Mouse (Mus musculus) liver (tissue): ENCODE measurements around the gene Gfpt2.

ENCODE experiments used
- DNase-seq: peaks from one replicate; pipeline ENCODE4 v3.0.0-alpha.2; 2020; ENCODE audit warnings: mixed read lengths

Gfpt2 gene

DNA sequence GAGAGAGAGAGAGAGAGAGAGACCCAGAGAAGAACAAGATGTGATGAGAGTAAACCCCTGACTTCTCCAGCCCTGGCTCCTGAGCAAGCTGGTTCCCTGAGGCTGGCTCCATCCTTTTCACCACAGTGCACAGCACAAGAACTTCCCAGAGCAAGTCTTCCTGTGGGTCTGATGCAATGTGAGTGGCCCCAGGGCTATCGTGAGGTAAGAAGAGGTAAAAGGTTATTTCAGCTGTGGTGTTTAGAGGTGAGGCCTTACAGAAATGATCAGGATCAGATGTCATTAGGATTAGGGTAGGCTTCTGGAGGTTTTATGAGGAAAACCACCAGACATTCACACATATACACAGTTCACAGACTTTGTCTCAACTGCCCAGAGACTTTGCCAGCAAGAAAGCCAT is 47.9 kb downstream of the Gfpt2 start:
- DNase-seq, result no peak

DNA sequence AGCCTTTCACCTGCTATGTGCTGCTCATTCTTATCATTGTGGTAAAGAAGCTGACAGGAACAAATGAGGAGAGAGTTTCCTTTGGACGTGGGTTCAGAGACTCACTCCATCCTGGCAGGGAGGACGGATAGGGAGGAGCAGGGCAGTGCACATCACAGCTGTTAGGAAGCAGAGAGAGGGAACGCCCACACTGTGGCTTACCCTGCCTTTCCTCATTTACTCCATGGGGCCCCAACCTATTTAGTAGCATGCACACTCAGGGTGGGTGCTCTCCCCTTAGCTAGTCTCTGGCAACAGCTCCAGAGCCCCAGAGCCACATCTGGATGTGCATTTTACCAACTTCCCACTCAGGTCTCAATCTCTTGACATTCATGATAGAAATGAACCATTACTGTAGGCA is 48.7 kb downstream of the Gfpt2 start:
- no peak for DNase-seq

DNA sequence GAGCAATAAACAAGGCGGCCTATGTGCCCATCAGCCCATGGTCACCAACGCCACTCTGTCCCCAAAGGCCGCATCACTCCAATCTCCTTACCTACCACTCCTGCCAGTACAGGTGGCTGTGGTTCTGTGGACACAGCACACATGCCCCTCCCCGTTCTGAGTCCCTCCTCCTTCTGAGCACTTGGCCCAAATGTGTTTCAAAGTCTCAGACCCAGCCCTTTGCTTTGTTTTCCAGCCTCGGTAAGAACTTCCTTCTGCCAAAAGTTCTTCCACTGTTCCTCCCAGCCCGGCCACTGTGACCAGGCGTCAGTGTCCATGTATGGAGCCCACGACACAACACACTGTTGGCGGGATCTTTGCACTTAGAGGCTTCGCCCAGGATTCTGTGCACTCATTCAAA is 50.3 kb downstream of the Gfpt2 start:
- no peak for DNase-seq

- DNase-seq, result peak; percentile 70
These were observed 51.0 kb downstream of the Gfpt2 start for GRCm38 (mm10) chr11:49844969-49845368.

DNA sequence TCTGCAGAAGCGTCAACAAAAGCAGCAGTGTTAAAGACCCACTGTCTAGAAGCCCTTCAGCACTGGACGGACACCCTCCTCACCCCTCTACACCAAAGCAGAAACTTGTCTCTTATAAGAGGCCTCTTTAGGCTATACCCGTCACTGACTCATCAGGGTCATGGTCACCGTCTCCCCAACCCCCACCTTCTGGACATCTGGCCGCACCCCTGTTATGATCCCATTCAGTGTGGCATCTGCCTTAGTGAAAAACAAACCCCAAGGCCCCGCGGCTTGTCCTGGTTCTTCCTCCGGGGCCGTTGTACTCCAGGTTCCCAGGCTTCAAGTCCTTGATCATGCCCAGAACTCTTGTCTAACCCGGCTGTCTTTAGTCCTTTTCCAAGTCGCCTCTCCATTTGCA is 52.0 kb downstream of the Gfpt2 start:
- no peak for DNase-seq

DNA sequence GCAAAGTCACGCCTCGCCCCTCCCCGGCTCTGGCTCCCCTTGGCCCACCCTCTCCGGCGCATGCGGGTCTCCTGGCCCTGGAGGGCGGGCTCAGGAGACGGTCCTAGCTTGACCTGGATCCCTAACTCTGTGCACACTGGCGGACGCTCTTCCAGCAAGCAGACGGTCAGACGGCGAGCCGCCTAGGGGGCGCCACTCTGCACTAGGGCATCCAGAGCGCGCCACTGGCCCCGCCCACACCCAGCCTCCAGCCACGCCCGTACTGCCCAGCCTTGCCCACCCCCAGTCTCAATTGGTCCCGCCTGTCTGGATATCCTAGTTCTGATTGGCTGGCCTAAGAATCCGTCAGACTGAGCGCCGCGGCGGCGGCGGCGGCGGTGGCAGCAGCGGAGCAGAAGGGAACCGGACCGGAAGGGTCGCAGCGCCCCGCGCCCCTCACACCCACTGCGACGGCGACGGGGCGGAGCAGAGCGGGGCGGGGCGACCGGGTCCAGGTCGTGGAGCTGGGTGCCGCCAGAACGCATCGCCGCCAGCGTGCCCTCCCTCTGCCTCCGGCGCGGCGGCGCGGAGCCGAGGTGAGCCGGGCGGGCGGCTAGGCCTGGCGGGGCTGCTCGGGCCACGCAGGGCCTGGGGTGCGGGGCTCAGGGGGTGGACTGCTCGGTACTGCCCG is 52.6 kb downstream of the Gfpt2 start, which contains the start of gene Mapk9:
Gene Mapk9, plus strand, starts transcription at position 351 of the 670 bp plus-strand sequence.
- peak; percentile 99 for DNase-seq

DNA sequence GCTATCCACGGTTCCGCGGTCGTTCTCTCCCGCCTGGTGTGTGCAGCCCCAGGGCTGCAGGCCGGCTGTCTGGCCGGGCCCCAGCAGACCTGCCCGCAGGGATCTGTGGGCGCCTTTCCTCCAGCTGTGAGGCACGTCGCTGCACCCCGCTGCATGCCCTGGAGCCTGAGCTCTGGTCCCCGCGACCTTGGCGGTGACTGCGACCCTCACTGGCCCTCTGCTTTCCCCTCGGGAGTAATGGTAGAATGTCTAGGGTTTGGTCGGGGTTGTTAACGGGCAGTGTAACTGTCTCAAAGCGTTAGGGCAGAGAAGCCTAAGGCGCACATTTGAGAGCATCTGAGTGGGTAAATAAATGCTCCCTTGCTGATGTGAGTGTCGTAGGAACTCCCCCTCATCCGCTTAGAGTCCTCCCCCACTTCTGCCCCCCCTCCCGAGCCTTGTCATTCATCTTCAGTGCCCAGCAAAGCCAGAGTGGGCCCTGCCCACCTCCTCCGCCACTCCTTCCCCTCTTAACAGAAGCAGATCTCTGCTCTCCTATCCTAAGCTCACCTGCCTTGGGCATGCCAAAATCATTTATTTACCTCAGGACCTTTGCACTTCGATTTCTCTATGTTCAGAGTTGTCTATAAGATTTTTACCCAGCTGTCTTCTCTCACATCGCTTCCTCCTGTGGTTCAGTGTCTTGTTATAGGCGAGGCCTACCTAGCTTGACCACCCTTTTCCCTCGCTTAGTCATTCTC is 53.3 kb downstream of the Gfpt2 start:
- DNase-seq, result peak; percentile 63

GRCm38 (mm10) chr11:49847811-49848078 is 53.8 kb downstream of the Gfpt2 start:
- no peak for DNase-seq

DNA sequence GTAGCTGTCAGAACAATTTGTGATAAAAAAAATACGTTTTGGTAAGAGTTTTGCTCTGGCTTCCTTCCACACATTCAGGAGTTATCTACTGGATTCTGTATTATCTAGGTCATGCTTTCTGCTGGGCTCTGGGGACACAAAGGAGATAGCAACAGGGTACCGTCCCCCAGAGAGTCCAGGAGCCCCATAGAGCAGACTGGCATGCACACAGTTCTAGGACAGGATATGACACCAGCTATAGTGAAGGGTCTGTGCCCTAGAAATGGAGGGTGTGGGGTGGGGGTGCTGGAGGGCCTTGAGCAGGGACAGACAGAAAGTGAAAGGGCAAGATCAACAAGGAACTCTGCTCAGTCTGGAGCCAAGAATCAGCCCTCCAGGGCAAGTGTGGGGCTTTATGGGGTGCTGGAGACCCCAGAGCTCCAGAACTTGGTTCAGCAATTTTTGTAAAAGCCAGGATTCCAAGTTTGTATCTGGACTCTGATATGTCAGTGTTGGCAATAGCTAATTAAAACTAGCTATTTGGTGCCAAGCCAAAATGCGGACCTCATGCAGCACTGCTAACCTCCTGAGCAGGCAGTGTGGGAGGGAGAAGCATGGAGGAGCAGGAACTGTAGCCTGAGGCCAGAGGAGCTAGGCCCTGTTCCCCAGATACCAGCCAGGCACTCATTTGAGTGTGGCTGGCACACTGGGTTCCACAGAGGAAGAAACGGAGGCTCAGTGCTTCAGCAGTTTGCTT is 54.3 kb downstream of the Gfpt2 start:
- peak; percentile 31 for DNase-seq

GRCm38 (mm10) chr11:49850331-49850730 is 56.4 kb downstream of the Gfpt2 start:
- no peak for DNase-seq

DNA sequence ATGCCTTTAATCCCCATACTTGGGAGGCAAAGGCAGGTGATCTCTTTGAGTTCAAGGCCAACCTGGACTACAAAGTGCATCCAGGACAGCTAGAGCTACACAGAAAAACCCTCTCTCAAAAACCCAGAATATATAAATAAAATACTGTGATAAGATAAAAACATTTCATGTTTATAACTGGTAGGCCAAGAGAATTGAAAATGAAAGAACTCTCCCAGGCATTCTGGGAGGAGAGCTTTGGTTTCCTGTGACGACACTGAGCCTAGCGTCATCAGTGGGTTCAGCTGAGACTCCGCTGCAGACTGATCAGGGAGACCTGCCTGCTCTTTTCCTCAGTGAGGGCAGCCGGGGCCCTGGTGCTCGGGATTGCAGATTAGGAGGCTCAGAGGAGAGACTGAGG is 61.2 kb downstream of the Gfpt2 start:
- DNase-seq, result no peak

DNA sequence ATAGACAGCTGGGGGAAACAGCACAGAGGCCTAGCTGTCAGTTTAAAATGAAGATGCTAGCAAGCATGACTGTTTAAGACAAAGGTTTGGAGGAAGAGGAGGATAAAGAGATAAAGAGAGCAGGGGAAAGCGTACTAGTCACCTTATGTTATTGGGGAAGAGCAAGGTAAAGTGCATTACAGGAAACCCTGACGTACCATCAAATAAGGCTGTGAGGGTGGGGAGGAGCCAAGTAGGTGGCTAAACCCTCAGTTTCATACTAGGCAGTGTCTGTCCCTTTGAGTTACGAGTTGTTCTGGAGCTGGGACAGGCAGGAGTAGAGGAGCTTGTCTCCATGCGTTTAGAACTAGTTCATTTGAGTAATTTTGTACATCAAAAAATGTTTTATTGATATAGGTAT is 67.2 kb downstream of the Gfpt2 start:
- DNase-seq, result no peak

DNA sequence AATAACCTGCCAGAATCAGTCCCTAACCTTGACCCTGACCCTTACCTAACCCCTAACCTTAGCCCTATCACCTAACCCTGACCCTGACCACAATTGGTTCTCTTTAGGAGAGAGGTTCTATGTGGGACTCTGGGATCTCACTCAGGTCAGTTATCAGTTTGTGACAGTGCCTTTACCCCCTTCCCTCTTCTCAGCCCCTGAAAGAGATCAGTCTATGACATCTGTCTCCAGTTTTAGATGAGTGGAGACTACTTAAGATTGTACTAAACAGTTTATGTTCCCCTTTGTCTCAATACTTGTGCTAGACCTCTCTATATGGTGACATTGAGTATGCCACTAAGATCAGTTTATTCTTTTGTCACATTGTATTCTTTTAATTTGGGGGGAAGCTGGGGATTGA is 69.9 kb downstream of the Gfpt2 start:
- DNase-seq, result no peak

DNA sequence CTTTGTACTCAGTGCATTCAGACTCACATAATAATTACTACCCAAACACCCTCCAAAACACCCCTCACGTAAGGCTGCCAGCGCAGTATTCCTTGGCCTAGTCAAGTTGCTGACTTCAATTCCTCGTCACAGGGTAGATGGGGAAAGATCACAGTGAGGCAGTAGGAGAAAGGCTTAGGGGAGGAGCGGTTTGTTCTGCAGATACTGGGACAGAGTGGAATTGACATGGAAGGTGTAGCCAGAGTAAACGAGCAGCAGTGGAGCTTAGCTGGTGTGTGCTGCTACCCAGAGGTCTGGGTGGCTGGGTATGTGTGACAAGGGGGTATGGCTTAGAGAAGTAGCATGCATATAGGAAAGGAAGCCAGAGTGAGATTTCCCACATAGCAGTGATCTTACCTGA is 73.3 kb downstream of the Gfpt2 start:
- DNase-seq, result no peak

DNA sequence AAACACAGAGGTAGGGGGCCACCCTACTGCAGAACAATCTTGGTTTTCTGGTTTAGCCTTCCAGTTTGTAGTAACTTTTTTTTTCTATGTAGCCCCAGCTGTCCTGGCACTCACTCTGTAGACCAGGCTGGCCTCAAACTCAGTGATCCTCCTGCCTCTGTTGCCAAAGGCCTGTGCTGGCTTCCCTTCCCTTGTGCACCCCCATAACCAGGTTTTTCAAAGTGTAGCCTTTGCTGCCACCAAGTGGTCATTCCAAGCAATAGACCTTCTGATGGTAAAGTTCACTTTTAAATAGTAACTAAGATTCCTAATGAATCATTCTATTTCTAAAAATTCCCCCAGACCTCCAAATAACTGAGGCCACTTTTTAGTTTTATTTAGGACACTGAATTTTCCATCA is 75.8 kb downstream of the Gfpt2 start:
- DNase-seq, result peak; percentile 50

DNA sequence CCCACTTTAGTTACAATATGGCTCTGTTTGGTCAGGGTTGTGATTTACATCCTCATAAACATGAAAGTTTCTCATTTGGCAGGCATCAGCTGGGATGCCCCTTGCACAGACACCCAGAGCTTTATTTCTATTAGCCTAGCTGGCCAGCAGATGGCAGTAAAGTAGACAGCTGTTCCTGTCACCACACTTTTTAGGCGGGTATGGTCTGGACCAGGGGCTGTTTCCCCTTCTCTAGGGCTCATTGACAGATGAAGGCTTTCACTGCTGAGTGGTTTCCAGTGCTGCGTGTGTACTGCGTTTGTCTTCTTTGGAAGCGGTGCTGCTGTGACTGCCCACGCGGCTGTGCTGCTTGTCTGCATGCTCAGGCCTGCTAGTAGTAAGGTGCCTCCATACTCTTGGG is 77.9 kb downstream of the Gfpt2 start:
- DNase-seq, result peak; percentile 52

DNA sequence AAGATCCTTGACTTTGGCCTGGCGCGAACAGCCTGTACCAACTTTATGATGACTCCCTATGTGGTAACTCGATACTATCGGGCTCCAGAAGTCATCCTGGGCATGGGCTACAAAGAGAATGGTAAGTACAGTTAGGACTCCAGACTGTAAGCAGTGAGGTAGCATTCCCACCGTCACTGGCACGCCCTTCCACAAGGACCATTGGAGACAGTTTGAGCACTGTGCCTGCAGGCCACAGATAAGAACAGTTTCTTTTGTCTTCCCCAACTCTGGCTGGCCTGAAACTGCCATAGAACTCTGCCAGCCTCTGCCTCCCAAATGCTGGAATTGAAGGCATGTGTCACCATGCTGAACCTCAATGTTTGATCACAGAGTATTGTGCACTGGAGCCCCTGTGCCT is 78.8 kb downstream of the Gfpt2 start:
- DNase-seq, result peak; percentile 76

DNA sequence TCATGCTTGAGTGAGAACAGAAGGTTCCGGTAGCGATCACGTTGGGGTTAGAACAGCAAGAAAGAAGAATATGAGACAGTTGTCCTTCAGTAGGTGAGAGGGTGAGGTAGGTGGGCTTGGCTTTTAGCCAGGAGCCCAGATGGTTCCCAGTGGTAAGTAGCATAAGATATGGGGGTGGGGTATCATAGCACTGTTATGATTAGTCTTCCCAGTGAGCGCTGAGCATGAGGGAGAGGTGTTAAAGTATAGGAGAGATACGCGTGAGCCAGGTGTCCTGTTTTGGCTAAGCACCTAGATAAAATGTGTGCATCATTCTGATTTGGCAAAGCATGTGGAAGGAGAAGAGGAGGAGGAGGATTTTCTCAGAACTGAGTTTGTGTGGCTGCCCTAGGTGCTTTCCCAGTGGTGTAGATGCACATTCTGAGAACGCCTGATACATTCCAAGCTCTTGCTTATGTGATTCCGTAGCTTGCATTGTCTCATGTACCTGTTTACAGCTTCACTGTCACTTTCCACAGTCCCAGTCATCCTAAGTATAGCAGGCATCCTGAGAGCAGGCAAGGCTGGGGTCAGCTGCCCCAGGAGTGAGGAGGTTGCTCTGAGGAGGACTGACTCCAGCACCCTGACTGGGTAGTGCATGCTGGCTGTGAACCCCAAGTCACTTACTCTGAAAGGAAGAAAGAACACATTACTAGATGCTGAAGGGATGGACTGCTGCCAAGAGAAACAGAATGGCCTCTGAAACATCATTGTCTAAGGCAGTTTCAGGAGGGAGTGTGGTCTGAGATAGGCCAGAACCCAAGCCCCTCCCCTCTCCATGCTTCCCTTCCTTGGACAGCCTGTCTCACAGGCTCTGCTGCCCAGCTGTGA is 83.2 kb downstream of the Gfpt2 start:
- no peak for DNase-seq

DNA sequence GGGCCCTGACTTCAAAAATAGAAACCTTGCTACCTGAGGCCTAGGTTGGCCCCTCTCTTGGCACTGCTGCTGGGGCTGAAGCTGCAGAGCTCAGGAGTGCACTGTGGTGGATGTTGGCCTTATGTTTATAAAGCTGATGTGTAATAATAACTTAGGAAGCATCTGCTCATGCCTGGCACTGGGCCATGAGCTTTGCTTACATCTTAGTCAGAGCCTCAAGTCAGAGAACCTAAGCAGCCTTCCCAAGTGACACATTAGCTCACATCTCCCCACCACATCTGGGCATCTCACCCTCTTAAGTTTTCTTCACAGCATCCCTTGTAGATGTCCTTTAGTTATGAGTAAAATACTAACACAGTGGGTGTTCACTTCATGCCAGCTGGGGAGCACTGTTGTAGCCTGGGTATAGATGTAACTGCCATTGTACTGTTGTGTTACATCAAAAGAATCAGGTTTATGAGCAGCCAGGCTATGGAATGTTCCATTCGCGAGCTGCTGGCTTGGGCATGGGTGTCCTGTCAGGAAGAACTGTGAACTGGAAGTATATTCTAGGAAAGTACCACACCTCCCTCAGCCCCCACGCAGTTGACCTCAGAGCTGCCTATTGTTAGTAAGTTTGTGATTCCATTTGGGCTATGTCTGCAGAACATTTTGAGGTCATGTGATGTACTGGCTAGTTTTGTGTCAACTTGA is 86.1 kb downstream of the Gfpt2 start:
- DNase-seq, result no peak

DNA sequence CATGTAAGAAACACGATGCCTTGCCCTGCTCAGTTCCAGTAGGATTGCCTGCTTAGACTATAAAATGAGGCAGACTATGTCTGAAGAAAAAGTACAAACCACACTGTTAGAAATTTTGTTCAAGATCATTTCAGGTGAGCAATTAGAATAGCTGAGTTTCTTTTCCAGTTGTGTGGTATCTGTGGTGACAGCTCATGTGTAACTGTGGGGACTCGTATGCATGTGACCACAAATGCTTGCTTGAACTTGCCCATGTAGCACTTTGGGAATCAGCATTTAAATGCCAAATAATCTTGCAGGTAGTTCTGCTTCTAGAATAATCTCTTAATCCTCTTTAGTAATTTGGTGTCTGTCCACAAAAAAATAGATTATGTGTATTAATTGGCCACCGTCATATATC is 89.4 kb downstream of the Gfpt2 start:
- no peak for DNase-seq
